Mouse (Mus musculus) heart, embryonic 16.5 days (tissue): ENCODE measurements at regions not wholly inside any gene's neighbourhood (a gene's known extent, or its start where the extent isn't known, plus 50 kb on each side); places are given as distances from the start of the nearest gene placed in this dataset.
"Not testable (repeated sequence)": the region's sequence is repeated elsewhere in the genome, so short reads cannot be mapped to it uniquely, and the experiment has no call there.

ENCODE experiments used
- ATAC-seq: fragments of 200-750 bp; cut with Nextera tagmentation; replicated peaks from 2 replicates; pipeline ENCODE4 v1.8.0; 2017; ENCODE audit warnings: moderate number of reproducible peaks; ENCODE audit not compliant: insufficient read depth, low FRiP score; ENCODE audit errors: extremely low read depth
- H3K27ac ChIP-seq: fragments of 300-500 bp; sonication (generic); 2 replicates; pipeline ENCODE4 v1.5.1; 2014; ENCODE audit warnings: mild to moderate bottlenecking, low read length, control low read depth, moderate library complexity
- H3K27me3 ChIP-seq: fragments of 300-500 bp; sonication (generic); 2 replicates; pipeline ENCODE4 v1.6.1; 2014; ENCODE audit warnings: low read length, mixed read lengths; ENCODE audit not compliant: control insufficient read depth, insufficient read depth
- H3K36me3 ChIP-seq: fragments of 300-500 bp; sonication (generic); 2 replicates; pipeline ENCODE4 v1.6.1; 2014; ENCODE audit not compliant: control insufficient read depth, insufficient read depth
- H3K4me1 ChIP-seq: fragments of 300-500 bp; sonication (generic); 2 replicates; pipeline ENCODE4 v1.6.1; 2014; ENCODE audit warnings: low read length, mixed read lengths; ENCODE audit not compliant: control insufficient read depth, insufficient read depth
- H3K4me2 ChIP-seq: fragments of 300-500 bp; sonication (generic); 2 replicates; pipeline ENCODE4 v1.6.1; 2014; ENCODE audit warnings: low read depth, mild to moderate bottlenecking, control low read depth, low read length
- H3K4me3 ChIP-seq: fragments of 300-500 bp; sonication (generic); 2 replicates; pipeline ENCODE4 v1.5.1; 2014; ENCODE audit warnings: mild to moderate bottlenecking, control low read depth, low read length
- H3K9ac ChIP-seq: fragments of 300-500 bp; sonication (generic); 2 replicates; pipeline ENCODE4 v1.6.1; 2014; ENCODE audit warnings: low read length, control low read depth
- H3K9me3 ChIP-seq: fragments of 300-500 bp; sonication (generic); replicated peaks from 2 replicates; pipeline ENCODE4 v1.6.1; 2016; ENCODE audit warnings: low read length; ENCODE audit not compliant: control insufficient read depth
- WGBS: fragments of 180-500 bp; shearing (Covaris S2); extraction: QIAGEN DNeasy Blood & Tissue Kit; methylation state at CpG from one replicate; pipeline ENCODE4 v1.1.7; 2014; 5-methylcytosine and 5-hydroxymethylcytosine counted together

GRCm38 (mm10) chr14:110934816-110935215, 179.9 kb upstream of the Slitrk6 start:
- H3K36me3 ChIP-seq: no peaks in the 10 kb centered on the region
- H3K27ac ChIP-seq: no peak overlapping the region
- no peak overlapping the region for H3K4me3 ChIP-seq
- no peaks in the 10 kb centered on the region for H3K4me1 ChIP-seq
- 78% methylated on average over 3 of the region's 3 CpGs for WGBS
- no peak overlapping the region for H3K9ac ChIP-seq
- ATAC-seq: no peak
- no peak overlapping the region for H3K4me2 ChIP-seq
- no peaks in the 10 kb centered on the region for H3K27me3 ChIP-seq
- H3K9me3 ChIP-seq: no peaks in the 10 kb centered on the region

- H3K27me3 ChIP-seq: no peaks in the 10 kb centered on the region
- no peak for ATAC-seq
- H3K9ac ChIP-seq: no peak overlapping the region
- no peak overlapping the region for H3K4me3 ChIP-seq
- no peak overlapping the region for H3K27ac ChIP-seq
- no peaks in the 10 kb centered on the region for H3K36me3 ChIP-seq
- no peak overlapping the region for H3K4me2 ChIP-seq
- H3K4me1 ChIP-seq: no peaks in the 10 kb centered on the region
- H3K9me3 ChIP-seq: no peaks in the 10 kb centered on the region
Measured at GRCm38 (mm10) chr14:110921989-110922388, 167.0 kb upstream of the Slitrk6 start.

- no peak for ATAC-seq
- H3K27me3 ChIP-seq: no peaks in the 10 kb centered on the region
- no peaks in the 10 kb centered on the region for H3K9me3 ChIP-seq
- H3K36me3 ChIP-seq: no peaks in the 10 kb centered on the region
- no peak overlapping the region for H3K27ac ChIP-seq
- no peak overlapping the region for H3K4me3 ChIP-seq
- no peak overlapping the region for H3K9ac ChIP-seq
- WGBS: 75% methylated on average over 2 of the region's 2 CpGs
- H3K4me1 ChIP-seq: no peaks in the 10 kb centered on the region
- H3K4me2 ChIP-seq: no peak overlapping the region
Measured at GRCm38 (mm10) chr14:110913341-110913740, 158.4 kb upstream of the Slitrk6 start.

- Histone ChIP-seq H3K27ac (no peak overlapping the region), H3K36me3 (no peaks in the 10 kb centered on the region), H3K27me3 (no peaks in the 10 kb centered on the region), H3K4me1 (no peaks in the 10 kb centered on the region), H3K9ac (no peak overlapping the region), H3K4me3 (no peak overlapping the region), H3K4me2 (no peak overlapping the region), H3K9me3 (no peaks in the 10 kb centered on the region)
- no peak for ATAC-seq
- 78% methylated on average over 1 of the region's 1 CpGs for WGBS
Measured at GRCm38 (mm10) chr14:110892865-110893264, 137.9 kb upstream of the Slitrk6 start.

GRCm38 (mm10) chr14:110871339-110871738, 116.4 kb upstream of the Slitrk6 start:
- H3K4me2 ChIP-seq: no peak overlapping the region
- H3K27me3 ChIP-seq: no peaks in the 10 kb centered on the region
- 0 out of 2 replicates have a peak, but pooled peaks cover 2% of the 10 kb centered on the region for H3K9me3 ChIP-seq
- H3K27ac ChIP-seq: no peak overlapping the region
- ATAC-seq: no peak
- H3K9ac ChIP-seq: no peak overlapping the region
- H3K36me3 ChIP-seq: no peaks in the 10 kb centered on the region
- no peak overlapping the region for H3K4me3 ChIP-seq
- no peaks in the 10 kb centered on the region for H3K4me1 ChIP-seq

GRCm38 (mm10) chr14:110824642-110825041, 69.7 kb upstream of the Slitrk6 start:
- H3K9me3 ChIP-seq: no peaks in the 10 kb centered on the region
- H3K27ac ChIP-seq: no peak overlapping the region
- no peaks in the 10 kb centered on the region for H3K4me1 ChIP-seq
- no peak overlapping the region for H3K4me2 ChIP-seq
- H3K9ac ChIP-seq: no peak overlapping the region
- H3K36me3 ChIP-seq: no peaks in the 10 kb centered on the region
- H3K27me3 ChIP-seq: no peaks in the 10 kb centered on the region
- ATAC-seq: no peak
- H3K4me3 ChIP-seq: no peak overlapping the region

- ATAC-seq: peak; percentile 58
- H3K27ac ChIP-seq, H3K9me3 ChIP-seq, H3K4me3 ChIP-seq, H3K27me3 ChIP-seq, H3K36me3 ChIP-seq, H3K9ac ChIP-seq, H3K4me1 ChIP-seq: not testable (repeated sequence)
- H3K4me2 ChIP-seq: peak overlapping the region; percentile 28; the same call in 1 of the 2 replicates
- 45% methylated on average over 3 of the region's 3 CpGs for WGBS
Measured at GRCm38 (mm10) chr14:110822174-110822573, 67.2 kb upstream of the Slitrk6 start.
